Mouse (Mus musculus) kidney, postnatal 10 days (tissue): ENCODE data around the gene Dppa3.

ENCODE experiments used
- DNase-seq: peaks from one replicate; pipeline ENCODE4 v3.0.0; 2021; ENCODE audit warnings: mixed read lengths

The Dppa3 gene

GRCm38 (mm10) chr6:122669406-122670200 is 43.4 kb downstream of the Dppa3 start:
- DNase-seq, result peak; percentile 97

DNA sequence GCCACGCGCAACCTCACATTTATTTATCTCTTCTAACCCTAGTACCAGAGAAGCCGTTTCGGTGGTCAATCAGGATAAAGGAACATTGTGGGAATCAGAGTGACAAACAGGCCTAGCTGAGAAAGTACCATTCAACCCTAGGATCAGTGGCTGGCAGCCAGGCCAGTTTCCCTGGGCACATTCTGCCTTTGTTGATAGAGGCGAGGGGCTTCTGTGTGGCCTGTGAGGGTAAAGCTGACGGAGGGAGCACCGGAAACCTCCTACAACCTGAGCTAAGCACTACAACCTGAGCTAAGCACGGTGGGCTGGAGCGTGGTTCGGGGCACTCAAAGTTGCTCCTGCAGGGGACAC is 44.0 kb downstream of the Dppa3 start:
- no peak for DNase-seq

GRCm38 (mm10) chr6:122670841-122671240 is 44.6 kb downstream of the Dppa3 start:
- DNase-seq, result no peak

DNA sequence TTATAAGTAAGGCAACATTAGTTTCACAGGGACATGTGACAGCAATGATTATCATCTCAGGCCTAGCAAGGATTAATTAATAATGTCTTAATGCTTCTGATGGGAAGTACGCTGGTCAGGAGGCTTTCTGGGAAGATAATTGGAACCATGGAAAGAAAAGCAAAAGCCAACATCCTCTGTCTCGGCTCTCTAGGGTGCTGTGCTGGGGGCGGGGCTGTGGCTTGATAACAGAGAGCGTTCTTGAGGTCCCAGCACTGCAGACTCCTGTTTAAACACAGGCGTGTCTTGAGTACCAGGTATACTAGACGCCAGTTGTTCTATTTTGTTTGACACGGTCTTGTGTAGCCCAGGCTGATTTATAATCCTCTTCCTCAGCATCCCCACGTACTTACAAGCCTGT is 46.5 kb downstream of the Dppa3 start:
- DNase-seq, result no peak
